1 mouse cellular context compared by ENCODE assay signal in the genomic region with DNA sequence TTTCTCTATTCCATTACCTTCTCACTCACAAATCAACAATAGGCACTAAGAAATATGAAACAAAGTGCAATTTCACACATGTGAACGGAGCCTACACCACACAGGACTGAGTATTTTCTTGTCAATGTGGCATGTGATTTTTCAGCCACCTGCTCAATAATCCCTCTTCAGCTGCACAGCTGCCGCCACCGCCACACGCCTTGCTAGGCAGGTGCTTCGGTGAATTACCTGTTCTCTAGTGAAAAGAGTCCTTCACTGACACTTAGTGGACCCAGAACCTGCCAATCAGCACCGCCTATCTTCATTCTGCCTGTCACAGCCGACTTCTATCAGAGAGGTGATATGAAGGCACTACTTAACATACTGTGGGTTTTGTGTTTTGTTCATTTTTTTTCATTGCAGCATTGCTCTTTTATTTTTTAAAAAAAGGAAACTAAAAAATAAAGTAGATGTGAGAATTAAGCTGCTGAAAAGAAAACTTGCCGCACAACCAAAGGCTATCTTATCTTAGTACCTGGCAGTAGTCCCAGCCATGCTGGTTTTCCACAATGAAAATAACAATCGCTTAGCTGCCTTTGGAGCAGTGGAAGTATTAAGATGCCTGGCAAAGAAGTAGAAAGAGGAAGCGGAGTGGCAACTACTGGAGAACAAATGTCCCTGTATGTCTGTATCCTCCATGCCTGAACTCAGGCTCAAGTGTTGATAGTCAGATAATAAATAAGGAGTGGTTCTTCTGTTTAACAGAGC.
TF ChIP-seq lines count a peak whose summit lies in the region.

No protein-coding gene starts in this region.

TF ChIP-seq in MEL, 35 proteins besides CTCF, POLR2A, EP300 and RAD21 (continued from another document):
- TF ChIP-seq ETS1 (IDR thresholded peaks at IDR 0.05; ENCODE audit: low read depth, low read length) (peak; percentile 80), TCF12 (IDR thresholded peaks at IDR 0.05; ENCODE audit: low read depth, low read length) (peak; percentile 10; the same call in 1 of the 2 replicates), ZNF384 (IDR thresholded peaks at IDR 0.05; ENCODE audit: low read depth, low read length) (0 out of 2 replicates have a peak, but pooled peaks have one; percentile 61), BHLHE40 (IDR thresholded peaks at IDR 0.05; ENCODE audit: borderline replicate concordance, low read depth, low read length) (no peak), ELF1 (IDR thresholded peaks at IDR 0.05; ENCODE audit: low read depth, low read length) (no peak), TAL1 (IDR thresholded peaks at IDR 0.05; ENCODE audit: low read length) (peak; percentile 46), GABPA (IDR thresholded peaks at IDR 0.05; ENCODE audit: low read depth, low read length) (no peak), CHD2 (IDR thresholded peaks at IDR 0.05; ENCODE audit: low read length) (no peak), POLR2AphosphoS5 (IDR thresholded peaks at IDR 0.05; ENCODE audit: borderline replicate concordance, low read depth, low read length) (no peak), USF1 (IDR thresholded peaks at IDR 0.05; ENCODE audit: low read depth, low read length) (no peak), MAFK (IDR thresholded peaks at IDR 0.05; ENCODE audit: borderline replicate concordance, low read depth, low read length) (no peak), RCOR1 (IDR thresholded peaks at IDR 0.05; ENCODE audit: low read depth, low read length) (peak; percentile 77), NRF1 (IDR thresholded peaks at IDR 0.05; ENCODE audit: insufficient read depth, low read depth, low read length, poor library complexity, severe bottlenecking) (no peak), MEF2A (IDR thresholded peaks at IDR 0.05; ENCODE audit: extremely low read depth, insufficient replicate concordance, low read depth, low read length, poor library complexity, severe bottlenecking) (0 out of 2 replicates have a peak, but pooled peaks have one; percentile 10), E2F4 (IDR thresholded peaks at IDR 0.05; ENCODE audit: borderline replicate concordance, low read depth, low read length) (no peak), HCFC1 (IDR thresholded peaks at IDR 0.05; ENCODE audit: low read depth, low read length) (no peak; the same call in 1 of the 2 replicates), POLR2AphosphoS2 (IDR thresholded peaks at IDR 0.05; ENCODE audit: low read length) (no peak), MAZ (IDR thresholded peaks at IDR 0.05; ENCODE audit: low read depth, low read length) (no peak), MYB (IDR thresholded peaks at IDR 0.05; ENCODE audit: low read depth, low read length) (no peak), GATA1 (IDR thresholded peaks at IDR 0.05; ENCODE audit: low read depth, low read length) (peak; percentile 76)
